Mouse (Mus musculus) heart, adult 11 months (tissue): ENCODE measurements around the gene Bcor.

Source experiments
- DNase-seq: peaks from one replicate; pipeline ENCODE4 v3.0.0; 2022

Bcor gene

GRCm38 (mm10) chrX:12062121-12062931, 97.8 kb downstream of the Bcor start:
- DNase-seq: no peak

DNA sequence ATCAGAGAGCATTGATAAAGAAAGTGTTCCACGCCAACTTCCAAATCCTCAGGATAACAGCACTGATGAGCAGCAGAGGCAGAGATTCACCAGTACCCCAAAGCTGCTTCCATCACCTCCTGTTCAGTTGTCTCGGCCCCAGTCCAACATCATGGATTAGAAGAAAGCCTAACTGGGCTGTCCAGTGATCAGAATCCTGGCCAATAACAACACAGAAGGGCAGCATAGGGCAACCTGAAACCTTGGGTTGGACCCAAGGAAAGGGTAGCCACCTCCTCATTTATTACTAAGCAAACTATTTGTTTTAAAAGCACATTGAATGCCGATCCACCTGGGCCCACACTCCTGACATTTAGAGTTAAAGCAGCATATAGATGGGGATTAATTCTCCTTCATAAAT, 99.3 kb downstream of the Bcor start:
- DNase-seq: no peak

DNA sequence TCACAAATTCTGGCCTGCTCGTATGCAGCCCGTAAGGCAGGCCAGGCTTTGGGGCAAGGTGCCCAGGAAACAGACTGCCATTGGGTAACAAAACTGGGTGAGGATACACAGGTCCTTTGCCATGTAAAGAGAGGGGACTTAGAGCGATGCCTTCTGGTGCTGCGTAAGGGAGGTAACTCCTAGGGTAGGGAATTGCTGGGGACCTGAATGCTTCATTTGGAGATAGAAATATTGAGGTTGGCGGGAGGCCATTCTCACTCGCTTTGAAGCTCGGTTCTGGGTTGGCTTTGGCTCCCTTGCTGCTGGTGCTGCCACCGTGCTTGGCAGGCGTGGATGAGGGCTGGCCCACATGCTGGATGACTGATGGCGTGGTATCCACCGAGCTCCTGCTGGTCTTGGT, 102.9 kb downstream of the Bcor start:
- DNase-seq: no peak

GRCm38 (mm10) chrX:12053315-12053914, 106.7 kb downstream of the Bcor start:
- no peak for DNase-seq

DNA sequence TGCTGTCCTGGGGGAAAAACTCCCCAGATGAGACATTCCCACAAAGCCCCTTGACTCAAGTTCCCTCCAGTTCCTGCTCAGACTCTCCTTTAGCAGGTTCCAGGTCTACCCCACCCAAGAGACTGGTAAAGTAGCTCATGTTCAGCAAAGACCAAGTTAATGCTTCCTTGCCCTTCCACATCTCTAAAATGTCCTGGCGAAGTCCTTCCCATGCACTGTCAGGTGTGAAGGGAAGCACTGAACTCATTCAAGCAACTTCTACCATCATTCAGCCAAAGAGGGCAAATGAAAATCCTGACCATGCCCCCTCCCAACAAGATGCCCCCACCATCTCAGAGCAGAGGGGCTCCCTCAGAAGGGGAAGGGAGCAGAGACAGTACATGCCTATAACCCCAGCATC, 107.5 kb downstream of the Bcor start:
- peak; percentile 73 for DNase-seq

GRCm38 (mm10) chrX:12048721-12049120, 111.4 kb downstream of the Bcor start:
- peak; percentile 84 for DNase-seq

GRCm38 (mm10) chrX:12048166-12048565, 112.0 kb downstream of the Bcor start:
- DNase-seq: peak; percentile 72

DNA sequence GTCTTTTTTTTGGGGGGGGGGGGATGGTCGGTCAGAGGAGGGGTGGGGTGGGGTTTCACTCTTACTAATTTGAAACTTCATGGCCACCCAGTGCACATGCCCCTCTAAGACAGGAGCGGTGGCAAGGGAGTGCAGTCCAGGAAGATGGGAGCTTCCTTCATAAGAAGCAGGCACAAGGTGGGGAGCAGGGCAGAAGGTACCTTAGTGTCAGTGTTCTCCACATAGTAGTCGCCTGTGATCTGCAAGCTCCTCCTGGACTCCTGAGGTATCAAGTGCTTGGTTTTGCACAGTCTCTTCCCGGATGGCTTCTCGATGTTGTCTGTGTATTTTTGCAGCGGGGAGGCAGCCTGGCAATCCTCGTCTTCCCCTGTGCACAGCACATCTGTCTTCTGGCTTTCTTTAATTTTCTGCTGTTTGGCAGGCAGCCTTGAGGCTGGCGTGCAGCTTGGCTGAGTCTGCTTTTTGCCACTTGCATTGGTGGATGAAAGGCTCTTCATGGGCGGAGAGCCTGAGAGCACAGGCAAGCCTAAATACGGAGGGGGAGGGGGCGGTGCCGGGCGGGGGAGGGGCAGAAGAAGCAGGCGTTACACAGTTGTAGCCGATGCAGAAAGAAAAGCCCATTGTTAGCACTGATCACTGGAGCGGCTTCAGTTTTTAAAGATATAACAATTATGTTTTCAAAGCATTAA, 112.8 kb downstream of the Bcor start:
- peak; percentile 59 for DNase-seq

DNA sequence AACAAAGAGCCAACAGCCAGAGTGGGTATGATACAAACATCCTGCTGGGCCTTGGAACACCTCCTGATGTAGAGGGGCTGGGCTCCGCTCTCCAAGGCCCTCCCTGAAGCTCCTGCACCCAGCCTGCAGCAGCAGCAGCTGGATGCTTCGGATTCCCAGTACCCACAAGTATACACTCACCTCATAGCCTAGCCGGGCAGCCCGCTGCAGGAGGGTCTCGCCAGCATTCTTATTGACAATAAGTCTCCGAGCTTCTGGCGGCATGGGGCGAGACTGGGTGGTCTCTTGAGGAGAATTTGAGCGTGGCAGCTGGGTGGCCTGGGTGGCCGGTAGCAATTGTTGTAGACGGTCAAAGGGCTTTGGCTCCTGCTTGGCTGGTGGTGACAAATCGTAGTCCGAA, 113.5 kb downstream of the Bcor start:
- peak; percentile 85 for DNase-seq

GRCm38 (mm10) chrX:12043352-12043751, 116.8 kb downstream of the Bcor start:
- no peak for DNase-seq

DNA sequence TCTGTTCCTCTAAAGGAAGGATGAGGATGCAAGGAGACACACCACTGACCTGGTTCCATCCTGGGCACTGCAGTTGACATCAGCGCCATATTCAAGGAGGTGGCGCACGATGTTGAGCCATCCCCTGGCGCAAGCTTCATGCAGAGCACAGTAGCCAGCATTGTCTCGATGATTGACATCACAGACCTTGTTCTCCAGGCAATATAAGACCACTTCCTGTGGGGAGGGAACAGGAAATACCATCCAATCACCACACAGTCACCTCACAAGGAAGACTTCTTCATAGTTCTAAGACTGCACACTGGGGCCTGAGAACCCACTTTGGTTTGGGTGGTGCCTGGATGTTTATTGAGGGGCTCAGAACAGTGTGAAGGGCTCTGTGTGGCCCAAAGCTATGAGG, 118.7 kb downstream of the Bcor start:
- DNase-seq: no peak

GRCm38 (mm10) chrX:12014726-12015464, 145.3 kb downstream of the Bcor start:
- no peak for DNase-seq

DNA sequence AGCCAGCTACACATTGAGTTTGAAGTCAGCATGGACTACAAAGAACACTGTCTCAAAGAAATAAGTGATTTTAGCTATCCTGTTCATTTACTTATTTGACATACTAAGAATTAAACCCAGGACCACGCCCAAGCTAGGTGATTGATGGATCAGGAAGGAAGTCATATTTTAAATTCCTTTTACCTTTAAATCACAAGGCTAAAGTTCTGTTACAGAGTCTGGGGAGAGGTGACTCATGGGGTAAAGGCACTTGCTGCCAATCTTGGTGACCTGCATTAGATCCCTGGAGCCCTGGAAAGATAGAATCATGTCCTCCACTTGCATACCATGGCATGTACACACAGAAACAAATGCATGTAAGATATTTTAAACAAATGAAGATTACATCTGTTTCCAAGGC, 149.5 kb downstream of the Bcor start:
- DNase-seq: no peak

DNA sequence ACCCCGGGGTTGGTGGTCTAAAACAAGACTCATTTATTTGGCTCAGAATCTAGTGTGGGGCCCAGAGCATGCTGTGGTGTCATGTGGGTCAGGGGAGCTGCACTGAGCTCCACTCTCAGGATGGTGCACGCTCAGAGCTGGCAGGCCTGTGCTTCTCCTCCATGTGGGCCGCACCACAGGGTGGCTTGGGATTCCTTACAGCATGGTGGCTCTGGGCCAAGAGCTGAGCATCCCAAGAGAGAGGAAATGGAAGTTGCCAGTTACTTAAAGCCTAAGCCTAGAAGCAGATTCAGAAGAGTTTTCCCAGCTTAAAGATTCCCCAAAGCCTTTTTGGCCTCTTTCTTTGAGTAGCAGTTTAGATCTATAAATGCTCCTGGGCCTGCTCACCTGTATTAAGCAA, 151.1 kb downstream of the Bcor start:
- DNase-seq: no peak

DNA sequence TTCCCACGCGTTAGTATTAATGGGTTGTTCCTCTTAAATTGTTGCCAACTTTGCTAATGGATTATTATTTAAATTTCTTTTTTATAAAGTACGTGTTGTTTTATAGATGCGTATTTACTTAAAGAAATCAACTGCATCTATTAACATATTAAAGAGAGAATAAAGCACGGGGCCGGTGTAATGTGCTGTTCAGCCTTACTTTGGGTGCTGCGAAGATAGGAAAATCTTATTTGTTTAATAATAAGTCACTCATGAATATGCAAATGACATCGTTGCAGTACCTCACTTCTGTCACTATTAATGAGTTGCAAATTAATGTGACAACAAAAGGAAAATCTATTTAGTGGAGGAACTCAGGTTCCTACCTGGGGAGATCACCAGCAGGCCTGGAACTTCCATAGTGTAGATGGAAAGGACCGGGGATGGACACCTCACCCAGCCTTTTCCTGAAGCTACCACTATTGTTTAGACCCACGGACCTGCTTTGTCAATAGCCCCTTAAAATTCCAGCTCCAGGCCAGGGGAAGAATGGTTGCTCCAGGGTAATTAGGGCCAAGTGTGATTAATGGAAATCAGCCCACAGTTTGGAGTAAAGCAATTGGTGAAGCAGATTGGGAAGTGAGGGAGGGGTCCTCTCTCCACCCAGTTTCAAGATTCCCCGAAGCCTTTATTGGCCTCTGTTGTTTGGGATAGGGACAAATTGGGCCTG, 152.2 kb downstream of the Bcor start:
- DNase-seq: no peak

DNA sequence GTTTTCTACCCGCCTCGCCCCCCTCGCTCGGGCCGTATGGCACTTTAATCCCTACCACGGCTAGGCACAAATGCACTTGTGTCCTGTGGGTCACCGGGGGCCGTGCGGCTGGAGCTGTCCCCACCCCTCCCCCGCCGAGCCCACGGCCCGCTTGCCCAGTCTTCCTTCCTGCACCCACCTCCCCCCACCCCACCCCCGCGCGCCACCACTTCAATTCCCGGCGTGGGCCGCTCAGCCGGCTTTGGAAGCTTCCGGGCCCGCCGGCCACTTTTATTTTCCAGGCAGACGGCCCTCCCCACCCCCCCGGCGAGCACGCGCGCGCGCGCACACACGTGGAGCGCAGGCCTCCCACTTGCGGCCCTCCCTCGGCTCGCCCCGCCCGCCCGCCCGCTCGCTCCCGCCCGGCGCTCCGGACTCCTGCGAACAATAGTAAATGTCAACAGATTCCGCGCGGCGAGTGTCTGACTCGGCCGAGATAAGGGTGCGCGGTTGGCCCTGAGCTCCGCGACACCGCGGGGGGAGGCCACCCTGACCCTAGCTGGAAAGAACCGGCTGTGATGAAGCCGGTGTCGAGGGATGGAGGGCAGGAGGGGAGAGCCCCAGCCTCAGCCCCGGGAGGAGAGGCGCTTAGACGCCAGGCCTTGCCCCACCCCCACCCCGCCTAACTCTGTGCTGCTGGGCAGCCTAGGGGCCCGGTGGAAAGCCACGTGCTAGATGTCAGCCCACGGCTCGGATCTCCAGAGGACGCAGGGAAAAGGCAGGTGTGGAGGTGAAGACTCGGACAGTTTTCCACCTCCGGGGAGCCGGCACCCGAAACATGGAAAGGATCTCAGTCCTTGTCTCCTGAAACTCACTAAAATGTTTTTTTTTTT, 153.0 kb downstream of the Bcor start:
- peak; percentile 98 for DNase-seq

DNA sequence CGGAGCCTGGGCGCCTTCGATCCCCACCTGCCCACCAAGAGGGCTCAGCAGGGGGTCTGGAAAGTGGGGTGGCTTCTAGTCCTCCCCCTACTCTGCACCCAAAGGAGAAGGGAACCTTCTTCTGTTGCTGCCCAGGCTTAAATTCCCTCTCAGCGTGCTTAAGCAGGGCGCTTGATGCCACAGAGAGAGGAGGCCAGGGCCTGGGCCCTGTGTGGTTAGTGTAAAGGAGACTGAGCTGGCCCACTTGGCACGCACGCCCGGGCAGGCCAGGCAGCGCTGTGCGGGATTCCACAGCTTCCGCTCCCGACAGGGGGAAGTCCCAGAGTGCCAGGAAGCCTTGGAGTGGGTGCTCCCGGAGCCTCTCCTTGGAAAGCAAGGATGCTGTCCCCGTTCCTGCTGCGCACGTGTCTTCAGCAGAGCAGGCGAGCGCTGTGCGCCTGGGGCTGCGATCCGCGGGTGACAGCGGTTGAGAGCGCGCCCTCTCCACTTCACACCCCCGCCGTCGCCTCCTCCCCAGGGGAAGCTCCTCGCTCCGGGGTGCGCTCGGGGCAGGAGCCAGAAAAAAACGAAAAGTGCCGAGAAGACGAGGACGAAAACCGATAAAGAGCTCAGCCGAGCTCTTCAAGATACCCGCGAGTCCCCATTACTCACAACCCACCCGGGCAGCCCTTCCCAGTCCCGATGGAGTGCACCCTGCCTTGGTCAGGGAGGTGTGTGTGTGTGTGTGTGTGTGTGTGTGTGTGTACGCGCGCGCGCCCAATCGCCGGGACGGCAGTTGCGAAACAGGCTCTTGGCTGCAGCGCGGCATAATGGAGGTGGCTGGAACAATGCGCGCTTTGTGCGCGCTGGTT, 153.9 kb downstream of the Bcor start:
- peak; percentile 98 for DNase-seq

GRCm38 (mm10) chrX:12005181-12006030, 154.7 kb downstream of the Bcor start:
- peak; percentile 98 for DNase-seq

DNA sequence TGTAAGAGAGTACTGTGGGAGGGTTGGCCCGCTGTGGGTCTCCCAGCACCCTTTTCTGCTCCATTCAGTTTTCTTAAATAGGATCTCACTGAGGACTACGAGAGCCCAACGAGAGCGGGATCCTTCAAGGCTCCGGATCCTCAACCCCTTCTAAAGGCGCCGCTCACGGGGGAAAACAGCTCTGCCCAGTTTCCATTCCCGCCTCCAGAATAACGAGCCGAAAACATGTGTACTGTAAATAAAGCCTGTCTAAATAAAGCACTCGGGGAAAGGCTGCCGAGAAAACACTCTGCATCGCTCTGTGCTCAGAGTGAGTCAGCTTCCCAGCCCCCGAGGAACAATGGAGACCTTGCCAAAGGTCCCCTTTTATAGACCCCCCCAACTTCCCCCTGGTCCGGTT, 155.7 kb downstream of the Bcor start:
- DNase-seq: peak; percentile 94

GRCm38 (mm10) chrX:12003947-12004346, 156.2 kb downstream of the Bcor start:
- no peak for DNase-seq
